Mouse (Mus musculus) Patski (cell line): ENCODE data around the gene Olfr78. TPM values are rescaled to one million over a fixed set of nuclear protein-coding genes. Genes with fewer than 3 reads are reported as not detected.

Source experiments
- ATAC-seq: fragments of 100-300 bp; one replicate; pipeline ENCODE4 v1.8.0; 2021
- CTCF ChIA-PET: fragments of 350-600 bp; sonication (Branson Sonifier 250); formaldehyde crosslinking; loops from one replicate; lab custom pipeline; 2022; ENCODE audit warnings: inconsistent platforms; lab: Charles Lee
- POLR2A ChIA-PET: fragments of 350-600 bp; sonication (Branson Sonifier 250); formaldehyde crosslinking; loops from one replicate; lab custom pipeline; 2022; ENCODE audit warnings: antibody characterized with exemption, inconsistent platforms; lab: Charles Lee
- DNase-seq: peaks from one replicate; pipeline ENCODE4 v3.0.0-alpha.2; 2011; ENCODE audit warnings: low read depth, low spot score
- H3K27me3 ChIP-seq: fragments of 371-371 bp; one replicate; pipeline ENCODE4 v1.5.1; 2021
- CTCF ChIP-seq: fragments of 100-300 bp; IDR thresholded peaks from one replicate; pipeline ENCODE4 v1.5.1; 2021
- in situ Hi-C: fragments of 300-500 bp; cut with MboI; formaldehyde crosslinking; loops from 3 replicates; pipeline ENCODE4 v1.11.1; 2018; ENCODE audit warnings: low pct_unique_long_range_greater_than_20kb, mixed read lengths
- polyA plus RNA-seq: library from polyadenylated mRNA; unstranded; gene quantifications from one replicate; pipeline ENCODE4 v1.2.3, GENCODE M21; 2021

Olfr78 gene
- not detected for polyA plus RNA-seq

GRCm38 (mm10) chr7:102759266-102759665 is at the start of gene Olfr78, which contains the start of gene Olfr560:
Gene Olfr78, minus strand, starts transcription at chr7:102759471.
Gene Olfr560, minus strand, starts transcription at chr7:102759366.
- CTCF ChIA-PET = no interaction called here

GRCm38 (mm10) chr7:102803180-102803579 is 43.9 kb upstream of the Olfr78 start, which contains the start of gene Olfr564:
Gene Olfr564, plus strand, starts transcription at chr7:102803480.
- no peak for DNase-seq
- POLR2A ChIA-PET = no interaction called here
- in situ Hi-C loops = no loop called here
- H3K27me3 ChIP-seq = no peaks in the 10 kb centered on the region
- ATAC-seq = no peak
- TF ChIP-seq CTCF = no peak
- CTCF ChIA-PET = interaction anchor here (1.2 kb wide), 1 partner anchor 8 kb away, joined by 4 read pairs; no protein-coding TSS in a partner anchor

More at GRCm38 (mm10) chr7:102759266-102759665, at the start of gene Olfr78, which contains the start of gene Olfr560:
- no peak for TF ChIP-seq CTCF
- no peak for DNase-seq
- ATAC-seq = no peak
- H3K27me3 ChIP-seq = no peaks in the 10 kb centered on the region
- in situ Hi-C loops = no loop called here
- POLR2A ChIA-PET = no interaction called here

GRCm38 (mm10) chr7:102770921-102771320 is 11.7 kb upstream of the Olfr78 start, which contains the start of gene Olfr561:
Gene Olfr561, plus strand, starts transcription at chr7:102771221.
- no peaks in the 10 kb centered on the region for H3K27me3 ChIP-seq
- in situ Hi-C loops = no loop called here
- DNase-seq (no peak), ATAC-seq (no peak)
- ChIA-PET POLR2A (no interaction called here), CTCF (no interaction called here)
- no peak for TF ChIP-seq CTCF

- ATAC-seq = no peak
- peak; percentile 46 for TF ChIP-seq CTCF
- POLR2A ChIA-PET = no interaction called here
- in situ Hi-C loops = no loop called here
- CTCF ChIA-PET = no interaction called here
- DNase-seq = no peak
- peaks cover 8% of the 10 kb centered on the region for H3K27me3 ChIP-seq
These were observed 7.2 kb downstream of the Olfr78 start for GRCm38 (mm10) chr7:102752086-102752485.

GRCm38 (mm10) chr7:102737705-102738104 is 21.6 kb downstream of the Olfr78 start:
- ATAC-seq (no peak), DNase-seq (no peak)
- H3K27me3 ChIP-seq = peaks cover 9% of the 10 kb centered on the region
- in situ Hi-C loops = no loop called here
- CTCF ChIA-PET = no interaction called here
- POLR2A ChIA-PET = no interaction called here
- TF ChIP-seq CTCF = no peak

- ChIA-PET POLR2A (no interaction called here), CTCF (no interaction called here)
- no peak for TF ChIP-seq CTCF
- no peak for DNase-seq
- in situ Hi-C loops = no loop called here
- H3K27me3 ChIP-seq = no peaks in the 10 kb centered on the region
- no peak for ATAC-seq
These were observed 25.5 kb downstream of the Olfr78 start for GRCm38 (mm10) chr7:102733793-102734192.

GRCm38 (mm10) chr7:102727391-102727790 is 31.9 kb downstream of the Olfr78 start, which contains the start of gene Olfr559:
Gene Olfr559, minus strand, starts transcription at chr7:102727491.
- in situ Hi-C loops = no loop called here
- POLR2A ChIA-PET = interaction anchor here (1.2 kb wide), 1 partner anchor 12 kb away, joined by 3 read pairs; no protein-coding TSS in a partner anchor
- TF ChIP-seq CTCF = no peak
- ATAC-seq (no peak), DNase-seq (no peak)
- H3K27me3 ChIP-seq = peaks cover 3% of the 10 kb centered on the region
- CTCF ChIA-PET = no interaction called here

GRCm38 (mm10) chr7:102718970-102719369 is 40.3 kb downstream of the Olfr78 start, which contains the start of gene Olfr33:
Gene Olfr33, minus strand, starts transcription at chr7:102719070.
- no peak for TF ChIP-seq CTCF
- ChIA-PET CTCF (no interaction called here), POLR2A (no interaction called here)
- DNase-seq (no peak), ATAC-seq (no peak)
- H3K27me3 ChIP-seq = peaks cover 10% of the 10 kb centered on the region
- in situ Hi-C loops = no loop called here

- ATAC-seq = no peak
- CTCF ChIA-PET = no interaction called here
- in situ Hi-C loops = no loop called here
These were observed 57.4 kb downstream of the Olfr78 start, which contains the start of gene Olfr558 for GRCm38 (mm10) chr7:102701915-102702314. Gene Olfr558, plus strand, starts transcription at chr7:102702215.

GRCm38 (mm10) chr7:102698461-102698860 is 60.8 kb downstream of the Olfr78 start:
- TF ChIP-seq CTCF = no peak
- no peak for ATAC-seq
- no peak for DNase-seq
- ChIA-PET POLR2A (no interaction called here), CTCF (no interaction called here)
- peaks cover 8% of the 10 kb centered on the region for H3K27me3 ChIP-seq
- in situ Hi-C loops = loop anchor here (25.0 kb wide), 2 partner anchors 436 to 1539 kb away; partner anchors contain the start of genes Rhog, Stim1 and Trim34a

More at GRCm38 (mm10) chr7:102701915-102702314, 57.4 kb downstream of the Olfr78 start, which contains the start of gene Olfr558:
- H3K27me3 ChIP-seq = peaks cover 8% of the 10 kb centered on the region
- no peak for TF ChIP-seq CTCF
- POLR2A ChIA-PET = no interaction called here
- DNase-seq = no peak
